Mouse (Mus musculus) left cerebral cortex, adult 8-10 months (tissue): ENCODE data around the gene E330034G19Rik. TPM values are rescaled to one million over a fixed set of nuclear protein-coding genes. Genes with fewer than 3 reads are reported as not detected.
"Not testable (repeated sequence)": the region's sequence is repeated elsewhere in the genome, so short reads cannot be mapped to it uniquely, and the experiment has no call there.

Experiments used
- DNase-seq, 2 experiments: peaks; one replicate each; pipeline ENCODE4 v3.0.0; 2022; ENCODE audit warnings: low spot score in 2 of 2
- total RNA-seq, 4 experiments: library from RNA; stranded (reverse); gene quantifications; 2 replicates each; pipeline ENCODE4 v1.2.4; 2022

The E330034G19Rik gene
- not detected for total RNA-seq

DNA sequence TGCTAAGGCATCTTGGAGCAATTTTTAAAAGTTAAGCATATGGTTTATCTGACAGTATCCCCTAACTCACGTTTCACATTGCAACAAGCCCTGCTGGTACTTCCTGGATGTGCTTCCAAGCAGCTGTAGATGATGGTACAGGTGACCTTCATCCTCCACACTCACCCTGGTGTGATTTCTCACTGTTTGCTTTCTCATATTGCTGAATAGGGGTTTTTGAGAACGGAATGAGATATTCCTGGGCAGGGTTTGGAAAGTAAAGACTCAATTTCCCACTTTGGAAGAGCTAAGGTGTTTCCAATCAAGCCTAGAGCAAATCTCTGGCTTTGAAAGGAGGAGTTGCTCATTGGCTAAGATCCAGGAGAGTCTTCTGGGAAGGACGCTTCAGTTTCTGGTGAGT, at the start of gene E330034G19Rik:
Gene E330034G19Rik, plus strand, starts transcription at position 301 of the 400 bp plus-strand sequence.
- DNase-seq = no peak

DNA sequence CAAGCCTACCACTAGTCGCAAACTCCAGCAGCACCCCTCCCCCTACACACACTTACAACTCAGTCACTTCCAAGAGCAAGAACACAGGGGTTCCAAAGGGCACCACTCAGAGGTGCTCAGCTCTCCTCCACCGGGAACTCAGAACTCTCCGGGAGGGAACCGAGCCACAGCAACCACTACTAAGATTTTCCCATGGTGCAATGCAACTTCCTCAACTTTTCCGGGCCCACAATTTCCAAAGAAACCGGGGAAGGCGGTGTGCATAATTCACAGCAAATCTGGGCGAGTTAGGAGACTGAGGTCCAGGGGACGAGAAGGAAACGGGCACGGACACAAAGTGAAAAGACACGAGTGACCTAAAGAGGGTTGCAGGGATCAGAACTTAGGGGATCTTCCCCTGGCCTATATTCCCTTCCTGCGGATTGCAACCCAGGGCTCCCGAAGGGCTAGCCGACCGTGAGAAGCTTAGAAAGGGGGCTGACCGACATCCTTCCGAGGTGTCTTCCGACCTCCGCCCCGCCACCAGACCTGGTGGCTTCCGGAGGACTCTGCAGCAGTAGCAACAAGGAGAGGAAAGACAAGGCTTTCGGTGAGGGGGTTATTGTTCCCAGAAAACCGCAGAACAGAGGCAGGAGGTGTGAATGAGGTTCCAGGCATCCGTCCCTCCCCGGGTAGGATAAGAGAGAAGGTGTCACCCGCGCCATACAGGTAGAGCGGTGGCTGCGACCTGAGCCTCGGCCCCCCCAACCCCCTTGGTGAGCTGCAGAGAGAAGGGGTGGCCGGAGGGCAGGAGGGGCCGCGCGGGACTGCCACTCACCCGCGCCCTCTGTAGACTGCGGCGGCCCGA, 48.5 kb upstream of the E330034G19Rik start:
- DNase-seq = peak in 1 of 2 experiments; percentile 28

DNA sequence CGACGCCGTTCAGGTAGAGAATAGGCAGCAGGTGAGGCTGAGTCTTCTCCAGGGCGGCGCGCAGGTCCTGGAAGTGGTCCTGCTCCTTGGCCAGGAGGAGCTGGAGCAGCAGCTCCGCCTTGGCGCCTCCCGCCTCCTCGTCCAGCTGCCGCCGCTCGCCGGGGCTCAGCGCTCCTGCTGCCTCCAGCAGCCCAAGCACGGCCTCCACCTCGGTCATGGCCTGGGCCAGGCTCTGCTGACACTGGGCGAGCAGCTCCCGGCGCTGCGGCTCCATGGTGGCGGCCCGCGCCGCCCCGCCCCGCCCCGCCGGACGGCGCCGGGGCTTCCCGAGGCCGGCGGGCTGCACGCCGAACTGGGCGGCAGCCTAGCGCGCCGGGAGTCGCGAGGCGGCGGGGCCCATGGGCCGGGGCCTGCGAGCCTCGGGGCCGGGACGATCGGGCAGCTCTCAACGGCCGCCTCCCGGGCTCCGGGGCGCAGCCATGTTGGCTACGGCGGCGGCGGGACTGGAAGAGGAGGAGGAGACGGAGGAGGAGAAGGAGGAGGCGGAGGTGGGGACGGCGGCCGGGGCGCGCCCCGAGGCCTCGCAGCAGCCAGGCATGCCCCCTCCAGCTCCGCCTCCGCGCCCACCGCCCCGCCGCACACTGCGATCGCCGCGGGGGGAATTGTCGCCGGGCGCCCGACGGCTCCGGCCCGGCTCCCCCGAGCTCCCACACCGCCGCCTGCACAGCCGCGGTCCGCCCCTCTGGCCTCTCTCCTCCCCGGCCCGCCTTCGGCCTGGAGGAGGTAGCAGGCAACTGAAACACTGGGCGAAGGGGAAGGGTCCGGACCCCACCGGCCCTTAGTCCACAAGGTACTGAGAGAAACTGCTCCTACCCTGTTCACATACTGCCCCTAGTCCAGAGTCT, 47.6 kb upstream of the E330034G19Rik start, which contains the start of gene Dlg5:
Gene Dlg5, minus strand, starts transcription at position 744 of the 905 bp plus-strand sequence.
- peak; percentile 37 to 39 for DNase-seq

DNA sequence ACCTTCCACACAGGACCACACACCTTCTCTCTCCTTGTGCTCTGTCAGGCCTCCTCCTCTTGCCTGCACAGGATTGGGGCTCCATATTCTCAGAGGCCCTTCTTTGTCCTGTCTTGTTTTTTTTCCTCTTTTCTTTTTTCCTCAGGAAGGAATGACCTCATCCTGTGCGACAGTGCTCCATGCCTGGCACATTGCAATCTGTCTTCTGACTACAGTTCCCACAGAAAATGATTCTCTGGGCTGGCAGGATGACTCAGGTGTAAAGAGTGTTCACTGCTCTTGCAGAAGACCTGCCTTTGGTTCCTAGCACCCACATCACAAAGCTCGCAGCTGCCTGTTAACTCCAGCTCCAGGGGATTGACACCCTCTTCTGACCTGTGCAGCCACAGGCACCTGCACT, 43.1 kb upstream of the E330034G19Rik start:
- DNase-seq = no peak

DNA sequence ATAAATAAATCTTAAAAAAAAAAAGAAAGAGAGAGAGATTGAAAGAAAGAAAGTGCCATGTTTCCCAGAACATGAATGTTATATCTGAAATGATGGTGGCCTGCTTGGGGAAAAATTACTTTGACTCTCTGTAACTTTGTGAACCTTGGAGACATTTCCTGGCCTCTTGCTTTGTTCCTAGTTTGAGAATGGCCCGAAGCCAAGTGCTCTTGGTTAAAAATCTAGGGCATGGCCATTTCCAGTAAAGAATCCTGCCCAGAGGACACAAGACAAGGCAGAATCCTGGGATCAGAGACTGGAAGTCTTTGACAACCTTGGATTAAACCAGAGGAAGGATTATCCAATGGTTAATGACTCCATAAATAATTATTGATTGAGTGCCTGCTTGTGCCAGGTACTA, 41.7 kb upstream of the E330034G19Rik start:
- DNase-seq = no peak

DNA sequence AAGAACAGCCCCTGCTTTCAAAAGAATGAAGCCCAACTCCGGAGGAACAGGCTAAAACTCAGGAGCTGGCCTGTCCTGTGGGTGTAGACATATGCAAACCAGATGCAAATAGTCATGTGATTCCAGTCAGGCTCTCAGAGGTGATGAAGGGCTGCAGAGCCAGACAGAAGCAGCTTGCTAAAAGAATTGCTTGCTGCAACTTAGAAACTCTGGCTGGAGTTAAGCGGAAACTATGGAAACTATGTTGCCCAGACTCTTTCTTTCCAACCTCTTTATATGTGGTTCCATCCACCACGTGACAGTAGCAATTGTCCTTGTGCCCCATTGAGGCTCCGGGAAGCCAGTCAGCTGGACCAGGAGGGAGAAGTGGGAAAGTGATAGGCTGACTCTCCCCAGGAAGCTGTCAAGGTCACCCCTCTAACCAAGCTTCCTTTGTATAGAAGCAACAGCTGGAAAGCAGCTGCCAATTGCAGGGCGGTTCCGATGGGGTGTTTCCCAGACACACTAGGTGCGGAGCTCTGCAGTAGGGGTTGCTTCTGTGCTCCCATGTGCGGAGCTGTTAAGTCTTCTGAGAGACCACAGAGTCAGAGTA, 39.3 kb upstream of the E330034G19Rik start:
- no peak for DNase-seq

DNA sequence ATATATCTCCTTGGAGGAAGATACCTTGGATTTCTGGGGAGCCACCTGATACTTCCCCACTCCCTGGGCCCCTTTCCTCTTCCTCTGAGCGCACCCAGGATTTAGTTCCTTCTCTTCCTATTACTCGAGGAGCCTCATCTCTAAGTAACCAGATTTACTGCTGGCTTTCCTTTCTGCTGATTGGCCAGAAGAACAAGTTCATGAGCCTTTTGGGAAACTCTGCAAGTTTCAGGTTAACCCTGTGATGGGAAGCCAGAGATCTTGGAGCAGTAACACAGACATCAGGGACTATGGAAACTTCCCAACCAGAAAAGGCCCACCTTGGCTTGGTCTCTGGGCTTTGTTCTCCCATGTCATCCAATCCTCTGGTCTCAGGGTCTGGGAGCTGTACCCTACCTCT, 37.1 kb upstream of the E330034G19Rik start:
- no peak for DNase-seq

DNA sequence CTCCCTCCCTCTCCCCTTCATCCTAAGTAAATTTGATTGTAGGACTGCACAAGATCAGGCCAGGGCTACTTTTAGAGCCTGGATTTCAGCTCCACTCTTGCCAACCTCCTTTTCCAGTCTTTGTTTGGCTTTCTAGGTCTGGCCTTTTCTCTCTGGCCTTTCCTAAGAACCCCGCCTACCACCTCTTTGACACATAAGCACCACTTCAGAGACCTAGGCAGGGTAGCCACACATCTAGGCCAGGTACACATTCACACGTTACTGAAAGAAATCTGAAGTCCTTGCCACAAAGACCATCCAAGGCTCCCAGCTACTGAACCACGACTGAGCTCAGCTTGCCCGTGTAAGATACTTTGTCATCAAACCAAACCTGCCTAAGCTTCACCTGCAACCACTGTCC, 32.6 kb upstream of the E330034G19Rik start:
- no peak for DNase-seq

DNA sequence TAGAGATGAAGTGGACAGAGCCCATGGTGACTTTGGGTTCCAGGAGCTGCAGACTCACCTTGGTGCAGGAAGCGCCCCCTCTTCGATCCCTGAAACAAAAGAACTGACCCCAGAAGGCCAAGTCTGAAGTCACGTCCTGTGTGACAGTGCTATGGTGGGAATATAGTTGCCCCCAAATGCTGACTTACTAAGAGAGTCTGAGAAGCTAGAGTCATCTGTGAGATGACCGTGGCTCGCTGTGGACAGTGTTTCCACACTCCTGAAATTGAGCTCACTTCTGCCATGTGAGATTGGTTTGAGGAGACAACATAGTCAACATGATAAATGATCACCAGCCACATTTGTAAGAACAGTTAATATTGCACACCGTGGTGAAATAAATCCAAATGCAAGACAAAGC, 30.6 kb upstream of the E330034G19Rik start:
- DNase-seq = no peak

DNA sequence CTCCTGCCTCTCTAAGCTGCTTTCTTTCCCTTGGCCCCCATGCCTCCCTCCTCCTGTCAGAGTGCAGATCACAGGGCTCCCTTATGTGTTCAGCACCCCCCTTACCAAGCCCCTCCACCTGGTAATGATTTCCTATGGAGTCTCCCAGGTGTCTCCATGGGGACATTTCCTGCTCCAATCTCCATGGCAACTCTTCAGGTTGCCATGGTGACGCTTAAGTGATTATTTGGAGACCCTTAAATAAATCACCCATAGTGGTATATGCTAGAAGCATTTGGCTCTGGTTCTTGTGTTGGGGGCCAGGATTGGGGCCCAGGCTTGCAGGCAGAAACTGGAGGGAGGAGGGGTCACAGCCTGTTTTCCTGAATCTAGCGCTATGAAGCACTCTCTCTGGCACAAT, 30.1 kb upstream of the E330034G19Rik start:
- DNase-seq = no peak

DNA sequence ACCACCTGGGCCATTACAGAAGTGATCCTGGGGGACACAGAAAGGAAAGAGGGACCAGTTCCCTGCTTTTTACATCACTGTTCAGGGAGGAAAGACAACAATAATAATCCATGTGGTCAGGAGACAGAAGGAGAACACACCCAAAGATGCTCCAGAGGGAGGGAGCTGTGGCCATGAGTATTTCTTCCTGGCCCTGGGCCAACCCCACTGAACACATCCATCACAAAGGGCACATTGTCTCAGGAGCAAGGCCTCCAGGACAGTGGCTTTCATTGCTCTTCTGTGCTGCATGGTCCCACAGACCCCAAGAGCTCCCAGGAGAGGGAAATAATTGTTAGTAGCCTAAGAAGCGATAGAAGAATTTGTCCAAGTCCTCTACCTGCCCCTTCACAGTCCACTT, 23.4 kb upstream of the E330034G19Rik start:
- DNase-seq = no peak

DNA sequence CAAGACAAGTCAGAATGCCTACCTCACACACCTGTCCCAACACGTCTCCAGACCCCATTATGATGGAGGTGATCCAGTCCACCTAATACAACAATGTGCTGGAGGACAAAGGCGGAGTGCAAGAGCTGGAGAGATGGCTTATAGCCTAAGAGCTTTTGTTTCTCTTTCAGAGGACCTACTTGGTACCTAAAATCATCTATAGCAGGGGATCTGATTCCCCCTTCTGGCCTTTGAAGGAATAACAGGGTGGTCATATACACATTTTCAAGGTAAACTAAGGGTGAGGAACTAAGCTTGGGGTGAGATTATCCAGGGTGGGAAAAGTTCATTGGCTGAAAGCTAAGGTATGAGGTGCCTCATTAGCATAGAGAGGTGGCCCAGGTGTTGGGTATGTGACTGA, 19.4 kb upstream of the E330034G19Rik start:
- DNase-seq = no peak

DNA sequence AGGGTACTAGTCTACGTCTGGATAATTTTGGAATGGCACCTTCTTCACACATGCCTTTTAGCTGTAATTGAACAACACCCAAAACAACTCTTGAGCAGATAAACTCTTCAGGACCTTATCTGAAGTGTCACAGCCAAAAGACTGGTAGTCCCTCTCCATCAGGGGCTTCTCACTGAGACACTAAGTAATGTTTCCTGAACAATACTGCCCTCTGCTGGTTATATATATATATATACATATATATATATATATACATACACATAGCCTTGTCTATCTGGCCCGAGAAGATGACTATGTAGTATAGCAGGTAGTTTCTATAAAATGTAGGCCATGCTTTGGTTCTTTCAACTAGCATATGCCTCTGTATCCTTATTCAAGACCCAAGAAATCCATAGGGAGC, 17.5 kb upstream of the E330034G19Rik start:
- no peak for DNase-seq

DNA sequence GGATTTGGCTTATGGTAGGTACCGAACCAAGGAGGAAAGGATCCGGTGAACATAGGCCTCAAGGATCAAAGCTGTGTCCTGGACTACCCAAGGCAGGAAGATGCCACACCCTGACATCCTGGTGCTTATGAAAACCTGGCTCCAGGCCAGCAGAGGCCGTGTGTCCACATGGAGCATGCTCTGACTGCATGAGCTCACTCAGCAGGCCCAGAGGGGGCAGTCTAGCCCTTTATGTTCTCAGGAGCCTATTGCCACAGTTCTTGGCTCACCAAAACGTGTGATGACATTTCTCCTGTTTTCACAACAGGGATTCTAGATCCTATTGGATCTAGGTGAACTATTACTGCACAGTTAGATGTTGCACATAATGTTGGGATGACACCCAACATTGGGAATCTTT, 11.7 kb upstream of the E330034G19Rik start:
- DNase-seq = no peak

DNA sequence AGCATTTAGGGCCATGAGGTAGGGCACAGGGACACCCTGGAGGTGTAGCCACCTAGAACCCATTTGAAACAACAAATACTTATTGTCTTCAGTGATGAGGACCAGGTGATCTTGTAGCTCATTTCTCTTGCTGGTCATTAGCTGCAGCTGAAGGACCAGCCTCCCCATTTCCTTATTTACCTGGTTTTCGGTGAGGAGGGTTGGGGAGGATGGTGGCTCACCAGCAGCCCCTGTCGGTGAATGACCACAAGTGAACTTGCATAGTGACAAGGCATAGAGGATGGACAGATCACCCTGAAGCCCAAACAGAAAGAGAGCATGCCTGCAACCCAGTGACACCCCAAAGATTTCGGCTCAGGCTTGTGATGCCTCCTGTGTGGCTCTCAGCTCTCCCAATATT, 10.7 kb upstream of the E330034G19Rik start:
- DNase-seq = no peak

DNA sequence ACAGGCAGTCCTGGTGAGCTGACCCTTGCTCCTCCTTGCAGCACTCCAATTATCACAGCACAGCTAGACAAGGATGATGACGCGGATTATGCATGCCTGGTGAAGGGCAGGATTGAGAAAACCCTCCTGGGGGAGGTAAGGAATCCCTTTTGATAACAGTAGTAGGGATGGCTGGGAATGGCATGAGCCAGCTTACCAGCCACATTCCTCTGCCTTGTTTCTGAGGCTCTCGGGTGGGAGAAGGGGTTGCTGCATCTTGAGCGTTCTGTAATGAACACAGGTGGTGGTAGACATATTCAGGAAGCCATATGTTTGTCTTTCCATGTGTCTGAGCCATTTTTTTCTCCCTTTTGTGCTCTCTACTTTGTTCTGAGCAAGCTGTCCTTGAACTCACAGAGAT, 6.9 kb upstream of the E330034G19Rik start:
- no peak for DNase-seq

DNA sequence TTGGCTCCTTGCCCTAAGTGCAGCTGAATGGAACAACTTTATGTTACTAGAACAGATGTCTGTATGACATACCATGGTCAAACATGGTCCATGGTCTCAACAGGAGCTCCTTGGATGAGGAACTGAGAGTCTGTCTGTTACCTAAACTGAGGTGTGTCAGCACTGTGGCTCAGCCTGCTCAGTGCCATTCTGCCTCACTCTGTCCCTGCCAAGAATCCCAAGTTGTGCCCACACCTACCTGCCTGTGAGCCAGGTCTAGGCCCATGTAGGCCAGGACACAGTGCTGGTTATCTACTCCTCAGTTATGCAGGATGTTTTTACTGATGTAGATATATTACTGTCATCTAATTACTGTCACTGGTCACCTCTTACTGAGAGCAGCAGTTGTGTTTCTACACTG, 2.3 kb upstream of the E330034G19Rik start:
- DNase-seq = no peak

DNA sequence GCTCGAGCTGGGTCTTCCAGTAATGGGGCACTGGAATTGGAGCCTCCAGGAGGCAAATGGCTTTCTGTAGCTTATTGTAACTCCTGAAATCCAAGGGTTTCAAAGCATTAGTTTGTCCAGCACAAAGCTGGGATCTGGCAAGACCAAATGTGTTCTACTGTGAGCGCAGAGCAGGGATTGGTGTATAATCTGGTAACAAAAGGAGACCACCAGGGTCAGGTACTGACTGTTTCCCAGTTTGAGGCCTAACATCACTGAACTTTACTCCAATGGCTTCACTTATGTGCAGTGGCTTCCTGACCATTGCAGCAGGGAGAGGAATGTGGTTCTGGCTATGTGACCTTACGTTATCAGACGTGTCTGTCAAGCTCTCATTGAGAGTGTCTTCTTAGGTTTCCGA, 617 bp downstream of the E330034G19Rik start:
- no peak for DNase-seq

DNA sequence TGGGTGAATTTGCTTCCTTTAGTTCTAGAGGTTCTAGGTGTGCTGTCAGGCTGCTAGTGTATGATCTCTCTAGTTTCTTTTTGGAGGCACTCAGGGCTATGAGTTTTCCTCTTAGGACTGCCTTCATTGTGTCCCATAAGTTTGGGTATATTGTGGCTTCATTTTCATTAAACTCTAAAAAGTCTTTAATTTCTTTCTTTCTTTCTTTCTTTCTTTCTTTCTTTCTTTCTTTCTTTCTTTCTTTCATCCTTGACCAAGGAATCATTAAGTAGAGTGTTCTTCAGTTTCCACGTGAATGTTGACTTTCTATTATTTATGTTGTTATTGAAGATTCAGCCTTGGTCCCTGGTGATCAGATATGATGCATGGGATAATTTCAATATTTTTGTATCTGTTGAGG, 9.1 kb downstream of the E330034G19Rik start:
- DNase-seq = not testable (repeated sequence)

DNA sequence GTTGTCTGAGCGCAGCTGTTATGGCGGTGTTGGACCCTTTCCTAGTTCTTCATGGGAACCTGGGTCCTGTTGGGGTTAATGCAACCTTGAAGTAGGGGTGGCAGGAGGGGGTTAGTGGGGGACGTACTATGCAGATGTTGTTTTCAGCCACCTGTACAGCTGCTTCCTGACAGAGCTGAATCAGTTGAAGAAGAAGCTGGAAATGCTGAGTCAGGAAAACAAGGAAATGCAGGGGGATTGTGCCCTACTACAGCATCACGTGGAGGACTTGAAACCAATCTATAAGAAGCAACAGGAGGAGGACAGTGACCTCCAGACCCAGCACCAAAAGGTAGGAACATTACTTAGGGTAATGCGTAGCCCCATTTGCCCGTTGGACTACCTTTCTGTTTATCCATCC, 13.7 kb downstream of the E330034G19Rik start:
- DNase-seq = no peak

DNA sequence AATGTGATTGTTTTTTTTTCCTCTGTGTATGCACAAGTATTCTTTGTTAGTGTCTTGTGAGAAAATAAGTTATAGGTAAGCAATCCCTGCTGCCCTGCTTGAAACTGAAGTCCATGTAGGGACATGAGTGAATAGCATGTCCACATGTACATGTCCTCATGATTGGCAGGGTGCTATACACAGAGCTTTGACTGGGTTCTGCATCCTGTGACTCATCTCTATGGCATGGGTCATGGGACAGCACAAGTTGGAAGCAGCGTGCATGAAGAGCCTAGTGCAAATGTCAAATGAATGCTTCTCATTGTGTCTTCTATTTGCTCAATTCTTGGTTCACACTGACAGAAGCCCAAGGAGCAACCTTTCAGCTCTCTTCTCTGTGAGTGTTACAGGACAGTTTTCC, 14.1 kb downstream of the E330034G19Rik start:
- no peak for DNase-seq

DNA sequence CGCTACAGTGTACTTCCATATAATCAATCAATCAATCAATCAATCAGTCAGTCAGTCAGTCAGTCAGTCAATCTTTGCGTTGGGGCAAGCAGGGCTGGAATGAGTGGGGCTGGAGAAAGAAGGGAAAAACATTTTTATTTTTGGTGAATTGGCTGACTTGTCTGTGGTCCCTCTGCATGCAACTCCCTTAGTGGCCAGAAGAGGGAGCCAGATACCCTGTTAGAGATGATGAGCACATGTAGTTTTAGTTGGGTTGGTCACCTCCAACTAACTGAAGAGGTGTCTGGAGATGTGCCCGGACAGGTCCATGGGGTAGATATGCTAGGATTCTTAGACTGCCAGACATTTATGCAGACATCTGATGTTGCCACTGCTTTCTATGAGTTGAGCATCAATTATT, 18.1 kb downstream of the E330034G19Rik start:
- DNase-seq = peak; percentile 35 to 52
